Mouse (Mus musculus): ENCODE measurements at regions not wholly inside any gene's neighbourhood (a gene's known extent, or its start where the extent isn't known, plus 50 kb on each side); places are given as distances from the start of the nearest gene placed in this dataset.

- H3K4me3 ChIP-seq (ENCODE audit: low read depth, low read length): no peak overlapping the region
- DNase-seq: no peak
- H3K4me2 ChIP-seq (ENCODE audit: low read depth): no peak overlapping the region
- no peaks in the 10 kb centered on the region for H3K4me1 ChIP-seq (ENCODE audit: insufficient read depth)
- ATAC-seq: no peak
- no peak for TF ChIP-seq CTCF (IDR thresholded peaks at IDR 0.05; ENCODE audit: low read depth)
- no peaks in the 10 kb centered on the region for H3K36me3 ChIP-seq (ENCODE audit: insufficient read depth)
- H3K27ac ChIP-seq (ENCODE audit: low read depth, low read length): no peak overlapping the region
- H3K9ac ChIP-seq: no peak overlapping the region
- H3K9me3 ChIP-seq (ENCODE audit: low read length): no peaks in the 10 kb centered on the region
- 85% methylated on average over 6 of the region's 6 CpGs for WGBS
- no peaks in the 10 kb centered on the region for H3K27me3 ChIP-seq (ENCODE audit: insufficient read depth, low read length)
These were observed 54.6 kb upstream of the Lyplal1 start for GRCm38 (mm10) chr1:186171691-186172090.
